Mouse (Mus musculus) neural tube, embryonic 14.5 days (tissue): ENCODE results near the gene Zbtb4. TPM values are rescaled to one million over a fixed set of nuclear protein-coding genes. Genes with fewer than 3 reads are reported as not detected.

Experiments used
- ATAC-seq: fragments of 200-750 bp; cut with Nextera tagmentation; 2 replicates; pipeline ENCODE4 v1.8.0; 2017; ENCODE audit warnings: low read depth, mild to moderate bottlenecking, moderate TSS enrichment, moderate library complexity
- H3K27ac ChIP-seq: fragments of 300-500 bp; sonication (generic); 2 replicates; pipeline ENCODE4 v1.5.1; 2014; ENCODE audit warnings: low read depth, mild to moderate bottlenecking, control low read depth, low read length, moderate library complexity, mixed read lengths
- H3K27me3 ChIP-seq: fragments of 300-500 bp; sonication (generic); 2 replicates; pipeline ENCODE4 v1.6.1; 2014; ENCODE audit warnings: low read length; ENCODE audit not compliant: control insufficient read depth, insufficient read depth
- H3K36me3 ChIP-seq: fragments of 300-500 bp; sonication (generic); 2 replicates; pipeline ENCODE4 v1.6.1; 2014; ENCODE audit warnings: low read length, mixed read lengths; ENCODE audit not compliant: control insufficient read depth, insufficient read depth
- H3K4me1 ChIP-seq: fragments of 300-500 bp; sonication (generic); 2 replicates; pipeline ENCODE4 v1.6.1; 2014; ENCODE audit warnings: low read length; ENCODE audit not compliant: control insufficient read depth, insufficient read depth
- H3K4me2 ChIP-seq: fragments of 300-500 bp; sonication (generic); 2 replicates; pipeline ENCODE4 v1.6.1; 2014; ENCODE audit warnings: mild to moderate bottlenecking, low read depth, low read length, control low read depth
- H3K4me3 ChIP-seq: fragments of 300-500 bp; sonication (generic); 2 replicates; pipeline ENCODE4 v1.5.1; 2014; ENCODE audit warnings: low read depth, low read length, control low read depth, mixed read lengths
- H3K9ac ChIP-seq: fragments of 300-500 bp; sonication (generic); replicated peaks from 2 replicates; pipeline ENCODE4 v1.6.1; 2014; ENCODE audit warnings: low read depth, mild to moderate bottlenecking, control low read depth, low read length, mixed read lengths
- H3K9me3 ChIP-seq: fragments of 300-500 bp; sonication (generic); 2 replicates; pipeline ENCODE4 v1.6.1; 2016; ENCODE audit warnings: low read length; ENCODE audit not compliant: control insufficient read depth
- WGBS: fragments of 180-500 bp; shearing (Covaris S2); extraction: QIAGEN DNeasy Blood & Tissue Kit; methylation state at CpG from one replicate; pipeline ENCODE4 v1.1.7; 2014; 5-methylcytosine and 5-hydroxymethylcytosine counted together
- polyA plus RNA-seq: library from polyadenylated mRNA; unstranded; fragments of >200 nt; fragmentation: Nextera tagmentation; extraction: Ambion mirVana; gene quantifications from 2 replicates; pipeline ENCODE4 v1.2.1, GENCODE M21; 2014

Zbtb4 gene
- polyA plus RNA-seq, 1 experiment from 2014 or later = 6.0 TPM

GRCm38 (mm10) chr11:69760160-69760900 lies 5.4 kb upstream of the Zbtb4 start:
- WGBS = 78% methylated on average over 14 of the region's 14 CpGs
- H3K9ac ChIP-seq = peak overlapping the region; percentile 21; the same call in 1 of the 2 replicates
- H3K9me3 ChIP-seq = no peaks in the 10 kb centered on the region
- H3K4me2 ChIP-seq = peak overlapping the region; percentile 79
- H3K36me3 ChIP-seq = no peaks in the 10 kb centered on the region
- H3K27ac ChIP-seq = peak overlapping the region; percentile 94
- peaks cover 39% of the 10 kb centered on the region for H3K4me1 ChIP-seq
- H3K4me3 ChIP-seq = no peak overlapping the region
- no peak for ATAC-seq
- H3K27me3 ChIP-seq = no peaks in the 10 kb centered on the region

GRCm38 (mm10) chr11:69760901-69761200 lies 4.9 kb upstream of the Zbtb4 start:
- Histone ChIP-seq H3K27ac (peak overlapping the region; percentile 94), H3K36me3 (no peaks in the 10 kb centered on the region), H3K27me3 (no peaks in the 10 kb centered on the region), H3K4me1 (peaks cover 36% of the 10 kb centered on the region), H3K4me2 (no peak overlapping the region), H3K4me3 (no peak overlapping the region), H3K9ac (0 out of 2 replicates have a peak overlapping the region, but pooled peaks have one; percentile 21), H3K9me3 (no peaks in the 10 kb centered on the region)
- ATAC-seq = no peak
- WGBS = 91% methylated on average over 7 of the region's 7 CpGs

- no peaks in the 10 kb centered on the region for H3K36me3 ChIP-seq
- H3K4me2 ChIP-seq = no peak within 1 kb of the TSS
- peaks cover 27% of the 10 kb centered on the region for H3K4me1 ChIP-seq
- no peak within 1 kb of the TSS for H3K4me3 ChIP-seq
- WGBS = 88% methylated on average over 1 of the region's 1 CpGs
- H3K9ac ChIP-seq = 0 out of 2 replicates have a peak within 1 kb of the TSS, but pooled peaks have one; percentile 21
- peak within 1 kb of the TSS; percentile 94 for H3K27ac ChIP-seq
- no peaks in the 10 kb centered on the region for H3K9me3 ChIP-seq
- ATAC-seq = no peak
- no peaks in the 10 kb centered on the region for H3K27me3 ChIP-seq
These were observed 3.8 kb upstream of the Zbtb4 start, which contains the start of gene Slc35g3 for GRCm38 (mm10) chr11:69761868-69762267. Slc35g3 (minus strand) TSS chr11:69761968.

GRCm38 (mm10) chr11:69763551-69763950 lies 2.2 kb upstream of the Zbtb4 start:
- H3K4me2 ChIP-seq = no peak overlapping the region
- H3K27me3 ChIP-seq = no peaks in the 10 kb centered on the region
- H3K9me3 ChIP-seq = no peaks in the 10 kb centered on the region
- no peak overlapping the region for H3K27ac ChIP-seq
- WGBS = 71% methylated on average over 7 of the region's 7 CpGs
- peaks cover 26% of the 10 kb centered on the region for H3K4me1 ChIP-seq
- no peak overlapping the region for H3K4me3 ChIP-seq
- H3K36me3 ChIP-seq = no peaks in the 10 kb centered on the region
- no peak overlapping the region for H3K9ac ChIP-seq
- no peak for ATAC-seq

GRCm38 (mm10) chr11:69766126-69766609 lies 456 bp downstream of the Zbtb4 start:
- WGBS = under 1% methylated on average over 26 of the region's 37 CpGs
- Histone ChIP-seq H3K4me3 (peak overlapping the region; percentile 86), H3K4me2 (peak overlapping the region; percentile 58), H3K36me3 (no peaks in the 10 kb centered on the region), H3K27me3 (no peaks in the 10 kb centered on the region), H3K9me3 (no peaks in the 10 kb centered on the region), H3K9ac (peak overlapping the region; percentile 98), H3K27ac (peak overlapping the region; percentile 89), H3K4me1 (peaks cover 13% of the 10 kb centered on the region)
- ATAC-seq = peak; percentile 81

- ATAC-seq = no peak
- H3K27ac ChIP-seq = no peak overlapping the region; the same call in 1 of the 2 replicates
- no peaks in the 10 kb centered on the region for H3K9me3 ChIP-seq
- H3K27me3 ChIP-seq = no peaks in the 10 kb centered on the region
- peak overlapping the region; percentile 98 for H3K9ac ChIP-seq
- peak overlapping the region; percentile 58 for H3K4me2 ChIP-seq
- no peaks in the 10 kb centered on the region for H3K36me3 ChIP-seq
- 67% methylated on average over 13 of the region's 13 CpGs for WGBS
- peaks cover 13% of the 10 kb centered on the region for H3K4me1 ChIP-seq
- H3K4me3 ChIP-seq = peak overlapping the region; percentile 86
These were observed 1.3 kb downstream of the Zbtb4 start for GRCm38 (mm10) chr11:69766872-69767624.

GRCm38 (mm10) chr11:69767625-69767909 lies 1.9 kb downstream of the Zbtb4 start:
- no peak overlapping the region for H3K27ac ChIP-seq
- peak overlapping the region; percentile 25; the same call in 1 of the 2 replicates for H3K9ac ChIP-seq
- no peaks in the 10 kb centered on the region for H3K27me3 ChIP-seq
- WGBS = 69% methylated on average over 4 of the region's 4 CpGs
- no peaks in the 10 kb centered on the region for H3K9me3 ChIP-seq
- no peak for ATAC-seq
- no peak overlapping the region for H3K4me3 ChIP-seq
- H3K4me2 ChIP-seq = peak overlapping the region; percentile 58
- no peaks in the 10 kb centered on the region for H3K36me3 ChIP-seq
- H3K4me1 ChIP-seq = peaks cover 13% of the 10 kb centered on the region

GRCm38 (mm10) chr11:69774961-69775360 lies 9.2 kb downstream of the Zbtb4 start:
- Histone ChIP-seq H3K4me1 (no peaks in the 10 kb centered on the region), H3K4me3 (no peak overlapping the region), H3K27me3 (no peaks in the 10 kb centered on the region), H3K9me3 (no peaks in the 10 kb centered on the region), H3K36me3 (peaks cover 5% of the 10 kb centered on the region; the same call in 1 of the 2 replicates), H3K4me2 (no peak overlapping the region), H3K9ac (no peak overlapping the region), H3K27ac (no peak overlapping the region)
- WGBS = 58% methylated on average over 5 of the region's 5 CpGs
- no peak for ATAC-seq

GRCm38 (mm10) chr11:69775716-69776115 lies 10.0 kb downstream of the Zbtb4 start:
- no peak for ATAC-seq
- Histone ChIP-seq H3K4me3 (no peak overlapping the region), H3K9me3 (no peaks in the 10 kb centered on the region), H3K4me1 (no peaks in the 10 kb centered on the region), H3K27ac (no peak overlapping the region), H3K4me2 (no peak overlapping the region), H3K9ac (no peak overlapping the region), H3K27me3 (no peaks in the 10 kb centered on the region), H3K36me3 (peaks cover 5% of the 10 kb centered on the region; the same call in 1 of the 2 replicates)
- WGBS = 60% methylated on average over 10 of the region's 10 CpGs
